Mouse (Mus musculus) midbrain, embryonic 11.5 days (tissue): ENCODE data around the gene Arid3b. TPM values are rescaled to one million over a fixed set of nuclear protein-coding genes. Genes with fewer than 3 reads are reported as not detected.
A peak's percentile ranks its signal among the peaks of the same experiment; 100 is the strongest.

Experiments used
- ATAC-seq: fragments of 200-750 bp; cut with Nextera tagmentation; 2 replicates; pipeline ENCODE4 v1.8.0; 2017; ENCODE audit warnings: moderate TSS enrichment, moderate library complexity; ENCODE audit not compliant: low FRiP score
- DNase-seq: peaks from one replicate; pipeline ENCODE4 v3.0.0; 2015; ENCODE audit warnings: low spot score; ENCODE audit errors: missing footprints
- H3K27ac ChIP-seq: fragments of 300-500 bp; sonication (generic); 2 replicates; pipeline ENCODE4 v1.5.1; 2014; ENCODE audit warnings: low read depth, low read length
- H3K27me3 ChIP-seq: fragments of 300-500 bp; sonication (generic); 2 replicates; pipeline ENCODE4 v1.6.1; 2014; ENCODE audit warnings: mild to moderate bottlenecking, low read length, moderate library complexity, mixed read lengths; ENCODE audit not compliant: control insufficient read depth, insufficient read depth
- H3K36me3 ChIP-seq: fragments of 300-500 bp; sonication (generic); 2 replicates; pipeline ENCODE4 v1.6.1; 2014; ENCODE audit warnings: mild to moderate bottlenecking, low read length, moderate library complexity, mixed read lengths; ENCODE audit not compliant: control insufficient read depth, insufficient read depth
- H3K4me1 ChIP-seq: fragments of 300-500 bp; sonication (generic); 2 replicates; pipeline ENCODE4 v1.6.1; 2014; ENCODE audit warnings: low read length; ENCODE audit not compliant: control insufficient read depth, insufficient read depth
- H3K4me2 ChIP-seq: fragments of 300-500 bp; sonication (generic); 2 replicates; pipeline ENCODE4 v1.6.1; 2014; ENCODE audit warnings: mild to moderate bottlenecking, moderate library complexity
- H3K4me3 ChIP-seq: fragments of 300-500 bp; sonication (generic); 2 replicates; pipeline ENCODE4 v1.5.1; 2014; ENCODE audit warnings: low read depth, low read length
- H3K9ac ChIP-seq: fragments of 300-500 bp; sonication (generic); 2 replicates; pipeline ENCODE4 v1.6.1; 2014; ENCODE audit warnings: low read length
- H3K9me3 ChIP-seq: fragments of 300-500 bp; sonication (generic); 2 replicates; pipeline ENCODE4 v1.6.1; 2016; ENCODE audit warnings: low read length; ENCODE audit not compliant: control insufficient read depth
- WGBS: fragments of 180-500 bp; shearing (Covaris S2); extraction: QIAGEN DNeasy Blood & Tissue Kit; methylation state at CpG from one replicate; pipeline ENCODE4 v1.1.7; 2014; 5-methylcytosine and 5-hydroxymethylcytosine counted together
- polyA plus RNA-seq: library from polyadenylated mRNA; unstranded; fragments of >200 nt; fragmentation: Nextera tagmentation; extraction: Ambion mirVana; gene quantifications from 2 replicates; pipeline ENCODE4 v1.2.1, GENCODE M21; 2014

Arid3b gene
- polyA plus RNA-seq, 1 experiment from 2014 or later: 25.7 TPM

GRCm38 (mm10) chr9:57803839-57804238 is 32.8 kb downstream of the Arid3b start:
- DNase-seq: no peak
- no peak overlapping the region for H3K27ac ChIP-seq
- H3K36me3 ChIP-seq: no peaks in the 10 kb centered on the region
- no peak overlapping the region for H3K9ac ChIP-seq
- no peak for ATAC-seq
- H3K9me3 ChIP-seq: no peaks in the 10 kb centered on the region
- H3K4me1 ChIP-seq: peaks cover 7% of the 10 kb centered on the region; the same call in 1 of the 2 replicates
- no peak overlapping the region for H3K4me2 ChIP-seq
- H3K27me3 ChIP-seq: no peaks in the 10 kb centered on the region
- 56% methylated on average over 4 of the region's 4 CpGs for WGBS
- H3K4me3 ChIP-seq: no peak overlapping the region

GRCm38 (mm10) chr9:57803047-57803446 is 33.5 kb downstream of the Arid3b start:
- Histone ChIP-seq H3K9me3 (no peaks in the 10 kb centered on the region), H3K4me2 (no peak overlapping the region), H3K9ac (no peak overlapping the region), H3K27me3 (no peaks in the 10 kb centered on the region), H3K4me1 (peaks cover 6% of the 10 kb centered on the region; the same call in 1 of the 2 replicates), H3K4me3 (no peak overlapping the region), H3K27ac (no peak overlapping the region), H3K36me3 (no peaks in the 10 kb centered on the region)
- DNase-seq (no peak), ATAC-seq (no peak)
- WGBS: 48% methylated on average over 3 of the region's 3 CpGs

- Histone ChIP-seq H3K9ac (no peak overlapping the region), H3K9me3 (no peaks in the 10 kb centered on the region), H3K4me2 (no peak overlapping the region), H3K4me3 (no peak overlapping the region), H3K4me1 (peaks cover 6% of the 10 kb centered on the region; the same call in 1 of the 2 replicates), H3K27ac (no peak overlapping the region), H3K36me3 (peaks cover 7% of the 10 kb centered on the region), H3K27me3 (no peaks in the 10 kb centered on the region)
- DNase-seq: no peak
- WGBS: 91% methylated on average over 9 of the region's 9 CpGs
- no peak for ATAC-seq
These were observed 36.1 kb downstream of the Arid3b start for GRCm38 (mm10) chr9:57800325-57800975.

- H3K27me3 ChIP-seq: no peaks in the 10 kb centered on the region
- no peaks in the 10 kb centered on the region for H3K9me3 ChIP-seq
- WGBS: 38% methylated on average over 10 of the region's 10 CpGs
- H3K4me2 ChIP-seq: no peak overlapping the region
- H3K4me3 ChIP-seq: no peak overlapping the region
- H3K4me1 ChIP-seq: peaks cover 6% of the 10 kb centered on the region; the same call in 1 of the 2 replicates
- DNase-seq: no peak
- H3K27ac ChIP-seq: no peak overlapping the region
- H3K36me3 ChIP-seq: peaks cover 11% of the 10 kb centered on the region
- no peak overlapping the region for H3K9ac ChIP-seq
- peak; percentile 54 for ATAC-seq
These were observed 37.8 kb downstream of the Arid3b start for GRCm38 (mm10) chr9:57798725-57799253.

- peaks cover 13% of the 10 kb centered on the region for H3K36me3 ChIP-seq
These were observed 39.1 kb downstream of the Arid3b start for GRCm38 (mm10) chr9:57797456-57797855.

GRCm38 (mm10) chr9:57789733-57790132 is 46.9 kb downstream of the Arid3b start:
- no peak overlapping the region for H3K4me3 ChIP-seq
- no peak overlapping the region for H3K27ac ChIP-seq
- H3K9ac ChIP-seq: no peak overlapping the region
- H3K9me3 ChIP-seq: no peaks in the 10 kb centered on the region
- ATAC-seq (no peak), DNase-seq (no peak)
- H3K36me3 ChIP-seq: peaks cover 7% of the 10 kb centered on the region; the same call in 1 of the 2 replicates
- no peak overlapping the region for H3K4me2 ChIP-seq
- H3K4me1 ChIP-seq: no peaks in the 10 kb centered on the region
- H3K27me3 ChIP-seq: no peaks in the 10 kb centered on the region
- WGBS: 86% methylated on average over 3 of the region's 3 CpGs

More at GRCm38 (mm10) chr9:57797456-57797855, 39.1 kb downstream of the Arid3b start:
- Histone ChIP-seq H3K27ac (no peak overlapping the region), H3K9me3 (no peaks in the 10 kb centered on the region), H3K4me1 (no peaks in the 10 kb centered on the region), H3K9ac (no peak overlapping the region), H3K27me3 (no peaks in the 10 kb centered on the region), H3K4me2 (no peak overlapping the region), H3K4me3 (no peak overlapping the region)
- WGBS: 92% methylated on average over 8 of the region's 8 CpGs
- DNase-seq: no peak
- no peak for ATAC-seq

GRCm38 (mm10) chr9:57782656-57783055 is 53.9 kb downstream of the Arid3b start:
- Histone ChIP-seq H3K4me1 (no peaks in the 10 kb centered on the region), H3K36me3 (no peaks in the 10 kb centered on the region), H3K9ac (no peak overlapping the region), H3K27ac (no peak overlapping the region), H3K4me3 (no peak overlapping the region), H3K4me2 (no peak overlapping the region), H3K27me3 (no peaks in the 10 kb centered on the region), H3K9me3 (no peaks in the 10 kb centered on the region)
- no peak for ATAC-seq
- 94% methylated on average over 3 of the region's 3 CpGs for WGBS
- DNase-seq: no peak

- ATAC-seq (no peak), DNase-seq (no peak)
- no peaks in the 10 kb centered on the region for H3K9me3 ChIP-seq
- no peak overlapping the region for H3K9ac ChIP-seq
- no peak overlapping the region for H3K4me3 ChIP-seq
- H3K27ac ChIP-seq: no peak overlapping the region
- WGBS: 56% methylated on average over 4 of the region's 4 CpGs
- H3K4me2 ChIP-seq: no peak overlapping the region
- no peaks in the 10 kb centered on the region for H3K36me3 ChIP-seq
- no peaks in the 10 kb centered on the region for H3K27me3 ChIP-seq
- no peaks in the 10 kb centered on the region for H3K4me1 ChIP-seq
These were observed 60.9 kb downstream of the Arid3b start for GRCm38 (mm10) chr9:57775736-57776135.

- Histone ChIP-seq H3K4me2 (no peak overlapping the region), H3K9ac (no peak overlapping the region), H3K27me3 (no peaks in the 10 kb centered on the region), H3K9me3 (no peaks in the 10 kb centered on the region), H3K4me1 (no peaks in the 10 kb centered on the region), H3K36me3 (no peaks in the 10 kb centered on the region), H3K27ac (no peak overlapping the region), H3K4me3 (no peak overlapping the region)
- DNase-seq (no peak), ATAC-seq (no peak)
- 62% methylated on average over 5 of the region's 5 CpGs for WGBS
These were observed 61.6 kb downstream of the Arid3b start for GRCm38 (mm10) chr9:57775026-57775425.
